Mouse (Mus musculus) mesoderm, embryonic 11.5 days (tissue): ENCODE results near the gene Oasl1.
A peak's percentile ranks its signal among the peaks of the same experiment; 100 is the strongest.

Experiments used
- DNase-seq: peaks from one replicate; pipeline ENCODE4 v3.0.0-alpha.2; 2012; ENCODE audit warnings: low read depth, low spot score

Gene Oasl1

GRCm38 (mm10) chr5:114968651-114969050 lies 45.6 kb downstream of the Oasl1 start:
- DNase-seq, result no peak

GRCm38 (mm10) chr5:114969064-114969463 lies 46.0 kb downstream of the Oasl1 start:
- DNase-seq, result no peak

- DNase-seq, result no peak
These were observed 46.7 kb downstream of the Oasl1 start for GRCm38 (mm10) chr5:114969609-114970215.

GRCm38 (mm10) chr5:114970824-114971227 lies 47.8 kb downstream of the Oasl1 start, which contains the start of gene Hnf1a:
TSS of gene Hnf1a (minus strand) at chr5:114971094.
- DNase-seq, result no peak

GRCm38 (mm10) chr5:114972201-114972600 lies 49.2 kb downstream of the Oasl1 start:
- DNase-seq, result no peak

GRCm38 (mm10) chr5:114973131-114973530 lies 50.1 kb downstream of the Oasl1 start:
- DNase-seq, result no peak

- no peak for DNase-seq
These were observed 53.9 kb downstream of the Oasl1 start for GRCm38 (mm10) chr5:114976935-114977334.

- no peak for DNase-seq
These were observed 55.4 kb downstream of the Oasl1 start for GRCm38 (mm10) chr5:114978473-114978872.

- DNase-seq, result peak; percentile 72
These were observed 55.8 kb downstream of the Oasl1 start for GRCm38 (mm10) chr5:114978888-114979249.

GRCm38 (mm10) chr5:114979250-114980121 lies 56.4 kb downstream of the Oasl1 start:
- DNase-seq, result peak; percentile 79

- DNase-seq, result no peak
These were observed 57.2 kb downstream of the Oasl1 start for GRCm38 (mm10) chr5:114980122-114980748.

GRCm38 (mm10) chr5:114982001-114982400 lies 59.0 kb downstream of the Oasl1 start:
- DNase-seq, result no peak

GRCm38 (mm10) chr5:114985074-114985473 lies 62.0 kb downstream of the Oasl1 start:
- DNase-seq, result no peak
